Mouse (Mus musculus) hindbrain, postnatal 0 days (tissue): ENCODE results near the gene Krtap29-1. TPM values are rescaled to one million over a fixed set of nuclear protein-coding genes. Genes with fewer than 3 reads are reported as not detected.

Source experiments
- ATAC-seq: fragments of 200-750 bp; cut with Nextera tagmentation; 2 replicates; pipeline ENCODE4 v1.8.0; 2017; ENCODE audit warnings: mild to moderate bottlenecking, moderate TSS enrichment, moderate library complexity
- DNase-seq: peaks from one replicate; pipeline ENCODE4 v3.0.0-alpha.2; 2015; ENCODE audit warnings: low spot score
- H3K27ac ChIP-seq: fragments of 300-500 bp; sonication (generic); 2 replicates; pipeline ENCODE4 v1.5.1; 2014; ENCODE audit warnings: mild to moderate bottlenecking
- H3K27me3 ChIP-seq: fragments of 300-500 bp; sonication (generic); 2 replicates; pipeline ENCODE4 v1.6.1; 2014; ENCODE audit warnings: low read length, mixed read lengths; ENCODE audit not compliant: insufficient read depth
- H3K36me3 ChIP-seq: fragments of 300-500 bp; sonication (generic); 2 replicates; pipeline ENCODE4 v1.6.1; 2014; ENCODE audit warnings: low read length, mixed read lengths; ENCODE audit not compliant: insufficient read depth
- H3K4me1 ChIP-seq: fragments of 300-500 bp; sonication (generic); 2 replicates; pipeline ENCODE4 v1.6.1; 2014; ENCODE audit warnings: antibody characterized with exemption, low read length, mixed read lengths; ENCODE audit not compliant: insufficient read depth
- H3K4me2 ChIP-seq: fragments of 300-500 bp; sonication (generic); 2 replicates; pipeline ENCODE4 v1.6.1; 2014; ENCODE audit warnings: low read depth, mild to moderate bottlenecking, low read length, moderate library complexity, mixed read lengths
- H3K4me3 ChIP-seq: fragments of 300-500 bp; sonication (generic); 2 replicates; pipeline ENCODE4 v1.5.1; 2014; ENCODE audit warnings: low read length
- H3K9ac ChIP-seq: fragments of 300-500 bp; sonication (generic); replicated peaks from 2 replicates; pipeline ENCODE4 v1.6.1; 2014; ENCODE audit warnings: mild to moderate bottlenecking, low read length, moderate library complexity, mixed read lengths
- H3K9me3 ChIP-seq: fragments of 300-500 bp; sonication (generic); 2 replicates; pipeline ENCODE4 v1.6.1; 2016; ENCODE audit warnings: low read length, mixed read lengths
- CTCF ChIP-seq: IDR thresholded peaks from 2 replicates; pipeline ENCODE4 v1.5.1; 2016; ENCODE audit warnings: antibody characterized with exemption, control low read depth, low read depth
- WGBS: fragments of 180-500 bp; shearing (Covaris S2); extraction: QIAGEN DNeasy Blood & Tissue Kit; methylation state at CpG from one replicate; pipeline ENCODE4 v1.1.7; 2014; 5-methylcytosine and 5-hydroxymethylcytosine counted together
- polyA plus RNA-seq: library from polyadenylated mRNA; unstranded; fragments of >200 nt; fragmentation: Nextera tagmentation; extraction: Ambion mirVana; gene quantifications from 2 replicates; pipeline ENCODE4 v1.2.1, GENCODE M21; 2015
- total RNA-seq: library from RNA; depleted of rRNA; stranded (reverse); fragments of >200 nt; gene quantifications from 2 replicates; pipeline ENCODE4 v1.2.3, GENCODE M21; 2014

Krtap29-1 gene
- total and polyA plus RNA-seq, 2 experiments from 2014 or later, result not detected

- no peak for TF ChIP-seq CTCF
- H3K27me3 ChIP-seq, result no peaks in the 10 kb centered on the region
- no peak overlapping the region for H3K9ac ChIP-seq
These were observed 11.1 kb upstream of the Krtap29-1 start for GRCm38 (mm10) chr11:99989881-99990405.

GRCm38 (mm10) chr11:99988530-99988929, 9.7 kb upstream of the Krtap29-1 start:
- Histone ChIP-seq H3K9me3 (no peaks in the 10 kb centered on the region), H3K27me3 (no peaks in the 10 kb centered on the region), H3K9ac (no peak overlapping the region), H3K27ac (no peak overlapping the region), H3K4me2 (no peak overlapping the region), H3K36me3 (no peaks in the 10 kb centered on the region), H3K4me1 (no peaks in the 10 kb centered on the region), H3K4me3 (no peak overlapping the region)
- TF ChIP-seq CTCF, result no peak
- DNase-seq (no peak), ATAC-seq (no peak)
- WGBS, result 92% methylated on average over 3 of the region's 3 CpGs

More at GRCm38 (mm10) chr11:99989881-99990405, 11.1 kb upstream of the Krtap29-1 start:
- Histone ChIP-seq H3K4me3 (no peak overlapping the region), H3K27ac (no peak overlapping the region), H3K36me3 (no peaks in the 10 kb centered on the region), H3K4me2 (no peak overlapping the region), H3K9me3 (no peaks in the 10 kb centered on the region), H3K4me1 (no peaks in the 10 kb centered on the region)
- DNase-seq (no peak), ATAC-seq (no peak)
- WGBS, result 80% methylated on average over 6 of the region's 6 CpGs

GRCm38 (mm10) chr11:99986180-99986647, 7.4 kb upstream of the Krtap29-1 start, which contains the start of gene Krtap16-1:
Gene Krtap16-1 (minus strand): TSS chr11:99986597.
- H3K4me1 ChIP-seq, result no peaks in the 10 kb centered on the region
- 62% methylated on average over 8 of the region's 8 CpGs for WGBS
- ATAC-seq (0 out of 2 replicates have a peak, but pooled peaks have one; percentile 19), DNase-seq (peak; percentile 8)
- H3K27ac ChIP-seq, result peak within 1 kb of the TSS; percentile 46
- TF ChIP-seq CTCF, result no peak
- H3K36me3 ChIP-seq, result no peaks in the 10 kb centered on the region
- no peaks in the 10 kb centered on the region for H3K9me3 ChIP-seq
- H3K4me2 ChIP-seq, result no peak within 1 kb of the TSS
- no peaks in the 10 kb centered on the region for H3K27me3 ChIP-seq
- no peak within 1 kb of the TSS for H3K9ac ChIP-seq
- H3K4me3 ChIP-seq, result no peak within 1 kb of the TSS

GRCm38 (mm10) chr11:99985291-99986092, 6.6 kb upstream of the Krtap29-1 start:
- Histone ChIP-seq H3K4me1 (no peaks in the 10 kb centered on the region), H3K27ac (peak overlapping the region; percentile 46), H3K9me3 (no peaks in the 10 kb centered on the region), H3K4me3 (no peak overlapping the region), H3K27me3 (no peaks in the 10 kb centered on the region), H3K9ac (no peak overlapping the region), H3K36me3 (no peaks in the 10 kb centered on the region), H3K4me2 (no peak overlapping the region)
- ATAC-seq, result peak; percentile 94
- TF ChIP-seq CTCF, result no peak
- 46% methylated on average over 20 of the region's 20 CpGs for WGBS
- DNase-seq, result peak; percentile 77

- no peaks in the 10 kb centered on the region for H3K9me3 ChIP-seq
- H3K27ac ChIP-seq, result no peak overlapping the region
- no peak for ATAC-seq
- no peak for TF ChIP-seq CTCF
- H3K4me2 ChIP-seq, result no peak overlapping the region
- no peaks in the 10 kb centered on the region for H3K27me3 ChIP-seq
- no peaks in the 10 kb centered on the region for H3K36me3 ChIP-seq
- no peak for DNase-seq
- H3K4me1 ChIP-seq, result 0 out of 2 replicates have a peak, but pooled peaks cover 2% of the 10 kb centered on the region
- H3K4me3 ChIP-seq, result no peak overlapping the region
- no peak overlapping the region for H3K9ac ChIP-seq
- WGBS, result 98% methylated on average over 1 of the region's 1 CpGs
These were observed 4.6 kb upstream of the Krtap29-1 start for GRCm38 (mm10) chr11:99983442-99983841.

- no peaks in the 10 kb centered on the region for H3K36me3 ChIP-seq
- H3K4me2 ChIP-seq, result no peak overlapping the region
- 88% methylated on average over 9 of the region's 9 CpGs for WGBS
- no peak overlapping the region for H3K27ac ChIP-seq
- no peaks in the 10 kb centered on the region for H3K9me3 ChIP-seq
- H3K4me1 ChIP-seq, result 0 out of 2 replicates have a peak, but pooled peaks cover 4% of the 10 kb centered on the region
- H3K27me3 ChIP-seq, result no peaks in the 10 kb centered on the region
- ATAC-seq (no peak), DNase-seq (no peak)
- H3K9ac ChIP-seq, result no peak overlapping the region
- H3K4me3 ChIP-seq, result no peak overlapping the region
- TF ChIP-seq CTCF, result no peak
These were observed 3.9 kb upstream of the Krtap29-1 start for GRCm38 (mm10) chr11:99982731-99983130.
